In genomic region chr11:69599436-69599835, GRCm38 (mm10) we compare ENCODE assay signal across 9 mouse cellular contexts. TPM values are rescaled to one million over a fixed set of nuclear protein-coding genes. Genes with fewer than 3 reads are reported as not detected.
DNase-seq lines count a peak whose midpoint lies in the region; ATAC-seq lines count a peak whose summit lies in the region.
"Had no signal": no experiment of that assay in that cellular context is flagged by ENCODE, and none has a peak within 500 bp of the region (broad histone marks: within the 10 kb centered on the region; RNA-seq: fewer than 3 reads in every experiment).

No protein-coding gene starts in this region.

- H3K27ac ChIP-seq in kidney, embryonic 14.5 days (ENCODE audit: low read depth, low read length), result peak overlapping the region; percentile 87; the same call in 1 of the 2 replicates
- peak overlapping the region; percentile 76; the same call in 1 of the 2 replicates for H3K27ac ChIP-seq in hindbrain, embryonic 15.5 days (replicated peaks)
- 0 out of 2 replicates have a peak overlapping the region, but pooled peaks have one; percentile 14 for H3K27ac ChIP-seq in midbrain, embryonic 16.5 days (ENCODE audit: low read length)

- H3K9me3 ChIP-seq in kidney, embryonic 14.5 days (ENCODE audit: control insufficient read depth, low read length), result no peaks in the 10 kb centered on the region
- no peaks in the 10 kb centered on the region for H3K9me3 ChIP-seq in hindbrain, embryonic 15.5 days
- no peaks in the 10 kb centered on the region for H3K9me3 ChIP-seq in midbrain, embryonic 16.5 days (replicated peaks; ENCODE audit: control insufficient read depth, low read length, poor library complexity, severe bottlenecking)

- no peak for DNase-seq in kidney, adult 8-10 months
- peak; percentile 73 for DNase-seq in c-Kit-positive CD71-positive TER-119-positive erythroid progenitor cells, embryonic 14.5 days (ENCODE audit: low spot score)
- no peak for DNase-seq in layer of hippocampus, postnatal 25 days (ENCODE audit: extremely low spot score in 1 of 2, low spot score in 1 of 2)
- DNase-seq: lung, adult 2 months had no signal

- H3K36me3 ChIP-seq in kidney, embryonic 14.5 days (ENCODE audit: control insufficient read depth, insufficient read depth, low read length), result peaks cover 4% of the 10 kb centered on the region; the same call in 1 of the 2 replicates
- peaks cover 23% of the 10 kb centered on the region for H3K36me3 ChIP-seq in hindbrain, embryonic 15.5 days
- peaks cover 7% of the 10 kb centered on the region for H3K36me3 ChIP-seq in midbrain, embryonic 16.5 days (ENCODE audit: control insufficient read depth, insufficient read depth, low read length)

- H3K4me2 ChIP-seq in kidney, embryonic 14.5 days (replicated peaks; ENCODE audit: low read depth, low read length), result peak overlapping the region; percentile 19; the same call in 1 of the 2 replicates
- 0 out of 2 replicates have a peak overlapping the region, but pooled peaks have one; percentile 20 for H3K4me2 ChIP-seq in hindbrain, embryonic 15.5 days
- no peak overlapping the region for H3K4me2 ChIP-seq in midbrain, embryonic 16.5 days (ENCODE audit: low read length)

- peaks cover 21% of the 10 kb centered on the region for H3K4me1 ChIP-seq in kidney, embryonic 14.5 days (ENCODE audit: control insufficient read depth, insufficient read depth, low read length)
- peaks cover 49% of the 10 kb centered on the region for H3K4me1 ChIP-seq in hindbrain, embryonic 15.5 days (replicated peaks)
- peaks cover 16% of the 10 kb centered on the region for H3K4me1 ChIP-seq in midbrain, embryonic 16.5 days (ENCODE audit: control insufficient read depth, insufficient read depth, low read length)

- H3K4me3 ChIP-seq in kidney, embryonic 14.5 days (ENCODE audit: low read length), result no peak overlapping the region
- no peak overlapping the region for H3K4me3 ChIP-seq in hindbrain, embryonic 15.5 days
- H3K4me3 ChIP-seq in midbrain, embryonic 16.5 days (ENCODE audit: low read depth, low read length), result no peak overlapping the region

- peaks cover 2% of the 10 kb centered on the region; the same call in 1 of the 2 replicates for H3K27me3 ChIP-seq in kidney, embryonic 14.5 days (ENCODE audit: control insufficient read depth, insufficient read depth, low read length)
- H3K27me3 ChIP-seq in hindbrain, embryonic 15.5 days, result no peaks in the 10 kb centered on the region
- no peaks in the 10 kb centered on the region for H3K27me3 ChIP-seq in midbrain, embryonic 16.5 days (ENCODE audit: control insufficient read depth, insufficient read depth, low read depth, low read length)

- ATAC-seq in kidney, embryonic 14.5 days (ENCODE audit: low FRiP score, low TSS enrichment), result no peak
- no peak for ATAC-seq in hindbrain, embryonic 15.5 days (ENCODE audit: low FRiP score, low read depth)
- ATAC-seq in midbrain, embryonic 16.5 days, result no peak
- no peak for ATAC-seq in granulocyte monocyte progenitor cell, adult 5-6 weeks (replicated peaks; ENCODE audit: poor library complexity, severe bottlenecking)

- peak overlapping the region; percentile 28; the same call in 1 of the 2 replicates for H3K9ac ChIP-seq in kidney, embryonic 14.5 days (ENCODE audit: low read depth, low read length)
- H3K9ac ChIP-seq in hindbrain, embryonic 15.5 days, result no peak overlapping the region
- no peak overlapping the region for H3K9ac ChIP-seq in midbrain, embryonic 16.5 days (ENCODE audit: low read depth, low read length)

- WGBS in kidney, embryonic 14.5 days, result 10% methylated on average over 9 of the region's 9 CpGs
- 10% methylated on average over 9 of the region's 9 CpGs for WGBS in hindbrain, embryonic 15.5 days
- 12% methylated on average over 9 of the region's 9 CpGs for WGBS in midbrain, embryonic 16.5 days

RNA-seq across cellular contexts. Expression of gene Atp1b2, which starts 6.3 kb away (rescaled TPM):
- polyA plus RNA-seq in kidney, embryonic 14.5 days (2014; fragmentation: Nextera tagmentation; extraction: Ambion mirVana), result 7.6 and 11.4 TPM in 2 replicates
- 71.9 and 89.4 TPM in 2 replicates for polyA plus RNA-seq in hindbrain, embryonic 15.5 days (2015; fragmentation: Nextera tagmentation; extraction: Ambion mirVana)
- 65.8 and 95.2 TPM in 2 replicates for polyA plus RNA-seq in midbrain, embryonic 16.5 days (2015; fragmentation: Nextera tagmentation; extraction: Ambion mirVana)
- total RNA-seq in granulocyte monocyte progenitor cell, adult 5-6 weeks (2014; fragmentation: Nextera tagmentation), result 1.7 and 3.0 TPM in 2 replicates
- total RNA-seq in granulocyte monocyte progenitor cell, adult 5-6 weeks (2017), result 0.10 TPM in 1 of 2 replicates, not detected in the other
- 100 to 1,000 TPM; 394 to 472 TPM for total RNA-seq in layer of hippocampus, postnatal 25 days (2021)

RNA-seq across cellular contexts. Expression of gene Shbg, which starts 18.3 kb away (rescaled TPM):
- not detected in 2 replicates for polyA plus RNA-seq in kidney, embryonic 14.5 days (2014; fragmentation: Nextera tagmentation; extraction: Ambion mirVana)
- not detected in 2 replicates for polyA plus RNA-seq in hindbrain, embryonic 15.5 days (2015; fragmentation: Nextera tagmentation; extraction: Ambion mirVana)
- polyA plus RNA-seq in midbrain, embryonic 16.5 days (2015; fragmentation: Nextera tagmentation; extraction: Ambion mirVana), result not detected in 2 replicates
- not detected in 2 replicates for total RNA-seq in granulocyte monocyte progenitor cell, adult 5-6 weeks (2014; fragmentation: Nextera tagmentation)
- total RNA-seq in granulocyte monocyte progenitor cell, adult 5-6 weeks (2017), result not detected in 2 replicates
- total RNA-seq in layer of hippocampus, postnatal 25 days (2021), result not detected
- total RNA-seq: heart, postnatal 25 days had no signal
- polyA plus RNA-seq: lung, adult 2 months had no signal

RNA-seq across cellular contexts. Expression of gene Trp53, which starts 19.3 kb away (rescaled TPM):
- 214 and 219 TPM in 2 replicates for polyA plus RNA-seq in kidney, embryonic 14.5 days (2014; fragmentation: Nextera tagmentation; extraction: Ambion mirVana)
- polyA plus RNA-seq in hindbrain, embryonic 15.5 days (2015; fragmentation: Nextera tagmentation; extraction: Ambion mirVana), result 61.1 and 64.2 TPM in 2 replicates
- 48.9 and 57.3 TPM in 2 replicates for polyA plus RNA-seq in midbrain, embryonic 16.5 days (2015; fragmentation: Nextera tagmentation; extraction: Ambion mirVana)
- 215 and 226 TPM in 2 replicates for total RNA-seq in granulocyte monocyte progenitor cell, adult 5-6 weeks (2014; fragmentation: Nextera tagmentation)
- total RNA-seq in granulocyte monocyte progenitor cell, adult 5-6 weeks (2017), result 56.8 and 58.0 TPM in 2 replicates
- 10 to 100 TPM; 24.3 to 29.8 TPM for total RNA-seq in layer of hippocampus, postnatal 25 days (2021)

RNA-seq across cellular contexts. Expression of gene Wrap53, which starts 19.4 kb away (rescaled TPM):
- 26.9 and 31.9 TPM in 2 replicates for polyA plus RNA-seq in kidney, embryonic 14.5 days (2014; fragmentation: Nextera tagmentation; extraction: Ambion mirVana)
- 19.6 and 20.6 TPM in 2 replicates for polyA plus RNA-seq in hindbrain, embryonic 15.5 days (2015; fragmentation: Nextera tagmentation; extraction: Ambion mirVana)
- 19.2 and 20.9 TPM in 2 replicates for polyA plus RNA-seq in midbrain, embryonic 16.5 days (2015; fragmentation: Nextera tagmentation; extraction: Ambion mirVana)
- 8.0 and 18.8 TPM in 2 replicates for total RNA-seq in granulocyte monocyte progenitor cell, adult 5-6 weeks (2014; fragmentation: Nextera tagmentation)
- 6.5 and 11.3 TPM in 2 replicates for total RNA-seq in granulocyte monocyte progenitor cell, adult 5-6 weeks (2017)
- 10 to 100 TPM; 11.7 to 12.5 TPM for total RNA-seq in layer of hippocampus, postnatal 25 days (2021)

RNA-seq across cellular contexts. Expression of gene Sat2, which starts 22.4 kb away (rescaled TPM):
- polyA plus RNA-seq in kidney, embryonic 14.5 days (2014; fragmentation: Nextera tagmentation; extraction: Ambion mirVana), result 16.9 and 22.6 TPM in 2 replicates
- polyA plus RNA-seq in hindbrain, embryonic 15.5 days (2015; fragmentation: Nextera tagmentation; extraction: Ambion mirVana), result 22.5 and 23.9 TPM in 2 replicates
- 23.8 and 27.1 TPM in 2 replicates for polyA plus RNA-seq in midbrain, embryonic 16.5 days (2015; fragmentation: Nextera tagmentation; extraction: Ambion mirVana)
- not detected in 2 replicates for total RNA-seq in granulocyte monocyte progenitor cell, adult 5-6 weeks (2014; fragmentation: Nextera tagmentation)
- total RNA-seq in granulocyte monocyte progenitor cell, adult 5-6 weeks (2017), result 1.8 TPM in 1 of 2 replicates, not detected in the other
- 10 to 100 TPM; 15.5 to 15.8 TPM for total RNA-seq in layer of hippocampus, postnatal 25 days (2021)

Comparison
In these comparisons a context has a peak if more than half of its experiments do, and no peak if none do; other contexts are left out.
1. H3K27ac ChIP-seq: peak in every context shown above with its lines; median percentile 87 in kidney, embryonic 14.5 days; 76 in hindbrain, embryonic 15.5 days; 14 in midbrain, embryonic 16.5 days.